Mouse (Mus musculus) brown adipose tissue, adult 24 weeks (tissue): ENCODE measurements around the gene Cblb. TPM values are rescaled to one million over a fixed set of nuclear protein-coding genes. Genes with fewer than 3 reads are reported as not detected.

Experiments used
- H3K27ac ChIP-seq: fragments of 200-500 bp; replicated peaks from 2 replicates; pipeline ENCODE4 v1.5.1; 2012; ENCODE audit warnings: low read depth, mild to moderate bottlenecking, low read length
- H3K4me1 ChIP-seq: fragments of 200-500 bp; 2 replicates; pipeline ENCODE4 v1.6.1; 2012; ENCODE audit warnings: low read length, mixed read lengths; ENCODE audit not compliant: control insufficient read depth, insufficient read depth, insufficient read length
- H3K4me3 ChIP-seq: fragments of 200-500 bp; 2 replicates; pipeline ENCODE4 v1.5.1; 2012; ENCODE audit warnings: low read depth, mild to moderate bottlenecking, low read length, moderate library complexity; ENCODE audit not compliant: insufficient read depth
- polyA plus RNA-seq: library from polyadenylated mRNA; stranded (reverse); fragments of >200 nt; gene quantifications from 2 replicates; pipeline ENCODE4 v1.2.4, GENCODE M21; 2012; ENCODE audit not compliant: missing spikeins, insufficient read depth, insufficient read length

Cblb gene
- polyA plus RNA-seq, 1 experiment = 8.0 TPM

- Histone ChIP-seq H3K4me1 (no peaks in the 10 kb centered on the region), H3K4me3 (no peak overlapping the region), H3K27ac (no peak overlapping the region)
Observed at GRCm38 (mm10) chr16:52155030-52155696, 124.1 kb downstream of the Cblb start.

- no peak overlapping the region for H3K27ac ChIP-seq
- no peak overlapping the region for H3K4me3 ChIP-seq
- H3K4me1 ChIP-seq = no peaks in the 10 kb centered on the region
Observed at GRCm38 (mm10) chr16:52159958-52160504, 129.0 kb downstream of the Cblb start.

GRCm38 (mm10) chr16:52164246-52164645, 133.2 kb downstream of the Cblb start:
- H3K4me3 ChIP-seq = no peak overlapping the region
- no peak overlapping the region for H3K27ac ChIP-seq
- no peaks in the 10 kb centered on the region for H3K4me1 ChIP-seq

GRCm38 (mm10) chr16:52173253-52173652, 142.2 kb downstream of the Cblb start:
- Histone ChIP-seq H3K4me3 (no peak overlapping the region), H3K4me1 (no peaks in the 10 kb centered on the region), H3K27ac (no peak overlapping the region)

GRCm38 (mm10) chr16:52179839-52180238, 148.8 kb downstream of the Cblb start:
- no peak overlapping the region for H3K27ac ChIP-seq
- H3K4me1 ChIP-seq = no peaks in the 10 kb centered on the region
- no peak overlapping the region for H3K4me3 ChIP-seq

- no peaks in the 10 kb centered on the region; the same call in 1 of the 2 replicates for H3K4me1 ChIP-seq
- no peak overlapping the region for H3K27ac ChIP-seq
- H3K4me3 ChIP-seq = no peak overlapping the region
Observed at GRCm38 (mm10) chr16:52182057-52182456, 151.0 kb downstream of the Cblb start.

GRCm38 (mm10) chr16:52184350-52184749, 153.3 kb downstream of the Cblb start:
- Histone ChIP-seq H3K4me1 (no peaks in the 10 kb centered on the region; the same call in 1 of the 2 replicates), H3K4me3 (no peak overlapping the region), H3K27ac (no peak overlapping the region)

- Histone ChIP-seq H3K4me1 (no peaks in the 10 kb centered on the region; the same call in 1 of the 2 replicates), H3K4me3 (no peak overlapping the region), H3K27ac (no peak overlapping the region)
Observed at GRCm38 (mm10) chr16:52186731-52187130, 155.7 kb downstream of the Cblb start.

GRCm38 (mm10) chr16:52189103-52189502, 158.1 kb downstream of the Cblb start:
- H3K4me3 ChIP-seq = no peak overlapping the region
- no peaks in the 10 kb centered on the region; the same call in 1 of the 2 replicates for H3K4me1 ChIP-seq
- no peak overlapping the region for H3K27ac ChIP-seq

GRCm38 (mm10) chr16:52190714-52191113, 159.7 kb downstream of the Cblb start:
- Histone ChIP-seq H3K4me3 (no peak overlapping the region), H3K4me1 (no peaks in the 10 kb centered on the region; the same call in 1 of the 2 replicates), H3K27ac (no peak overlapping the region)

GRCm38 (mm10) chr16:52194040-52194439, 163.0 kb downstream of the Cblb start:
- no peak overlapping the region for H3K27ac ChIP-seq
- H3K4me3 ChIP-seq = no peak overlapping the region
- H3K4me1 ChIP-seq = no peaks in the 10 kb centered on the region; the same call in 1 of the 2 replicates

- Histone ChIP-seq H3K4me1 (no peaks in the 10 kb centered on the region; the same call in 1 of the 2 replicates), H3K27ac (no peak overlapping the region), H3K4me3 (no peak overlapping the region)
Observed at GRCm38 (mm10) chr16:52194866-52195265, 163.8 kb downstream of the Cblb start.

GRCm38 (mm10) chr16:52200107-52200506, 169.1 kb downstream of the Cblb start:
- no peak overlapping the region for H3K4me3 ChIP-seq
- H3K27ac ChIP-seq = no peak overlapping the region
- H3K4me1 ChIP-seq = no peaks in the 10 kb centered on the region

- H3K4me3 ChIP-seq = no peak overlapping the region
- H3K27ac ChIP-seq = no peak overlapping the region
- H3K4me1 ChIP-seq = no peaks in the 10 kb centered on the region
Observed at GRCm38 (mm10) chr16:52210844-52211606, 180.0 kb downstream of the Cblb start.

- H3K4me3 ChIP-seq = no peak overlapping the region
- no peak overlapping the region for H3K27ac ChIP-seq
Observed at GRCm38 (mm10) chr16:52219069-52219468, 188.0 kb downstream of the Cblb start.

More at GRCm38 (mm10) chr16:52219069-52219468, 188.0 kb downstream of the Cblb start:
- H3K4me1 ChIP-seq = no peaks in the 10 kb centered on the region
